Mouse (Mus musculus): Measurements from ENCODE around the gene Avil. TPM values are rescaled to one million over a fixed set of nuclear protein-coding genes. Genes with fewer than 3 reads are reported as not detected.
A peak's percentile ranks its signal among the peaks of the same experiment; 100 is the strongest.
"Not testable (repeated sequence)": the region's sequence is repeated elsewhere in the genome, so short reads cannot be mapped to it uniquely, and the experiment has no call there.

Avil gene
- polyA plus RNA-seq, 1 experiment from 2014 or later, result 0.07 TPM

- Histone ChIP-seq H3K4me1 (replicated peaks) (peaks cover 62% of the 10 kb centered on the region), H3K4me2 (no peak overlapping the region), H3K27me3 (peaks cover 61% of the 10 kb centered on the region), H3K9me3 (replicated peaks) (no peaks in the 10 kb centered on the region), H3K36me3 (replicated peaks) (peaks cover 18% of the 10 kb centered on the region), H3K9ac (no peak overlapping the region), H3K27ac (replicated peaks) (no peak overlapping the region), H3K4me3 (replicated peaks) (no peak overlapping the region)
- no peak for ATAC-seq (ENCODE audit: insufficient read depth)
- 54% methylated on average over 2 of the region's 2 CpGs for WGBS (ENCODE audit: insufficient replicate concordance)
These were observed 61.0 kb downstream of the Avil start for GRCm38 (mm10) chr10:127061513-127061912.

- H3K4me3 ChIP-seq (replicated peaks); H3K9me3 ChIP-seq (replicated peaks); H3K9ac ChIP-seq; H3K27ac ChIP-seq (replicated peaks); ATAC-seq (ENCODE audit: insufficient read depth); H3K4me2 ChIP-seq: not testable (repeated sequence)
- Histone ChIP-seq H3K4me1 (replicated peaks) (peaks cover 68% of the 10 kb centered on the region), H3K27me3 (peaks cover 57% of the 10 kb centered on the region), H3K36me3 (replicated peaks) (peaks cover 24% of the 10 kb centered on the region)
- 64% methylated on average over 4 of the region's 4 CpGs for WGBS (ENCODE audit: insufficient replicate concordance)
These were observed 61.6 kb downstream of the Avil start for GRCm38 (mm10) chr10:127062101-127062500.

- Histone ChIP-seq H3K27me3 (peaks cover 53% of the 10 kb centered on the region), H3K27ac (replicated peaks) (no peak overlapping the region), H3K9ac (no peak overlapping the region), H3K4me3 (replicated peaks) (peak overlapping the region; percentile 71; the same call in 1 of the 2 replicates), H3K4me1 (replicated peaks) (peaks cover 70% of the 10 kb centered on the region), H3K36me3 (replicated peaks) (peaks cover 28% of the 10 kb centered on the region), H3K4me2 (peak overlapping the region; percentile 94), H3K9me3 (replicated peaks) (no peaks in the 10 kb centered on the region)
- ATAC-seq (ENCODE audit: insufficient read depth), result no peak
- WGBS (ENCODE audit: insufficient replicate concordance), result 64% methylated on average over 5 of the region's 5 CpGs
These were observed 62.0 kb downstream of the Avil start for GRCm38 (mm10) chr10:127062503-127062902.

- under 1% methylated on average over 46 of the region's 46 CpGs for WGBS (ENCODE audit: insufficient replicate concordance)
- H3K4me1 ChIP-seq (replicated peaks), result peaks cover 79% of the 10 kb centered on the region
- peak within 1 kb of the TSS; percentile 73 for H3K27ac ChIP-seq (replicated peaks)
- ATAC-seq (ENCODE audit: insufficient read depth), result peak; percentile 86
- peak within 1 kb of the TSS; percentile 94 for H3K4me2 ChIP-seq
- H3K9me3 ChIP-seq (replicated peaks), result no peaks in the 10 kb centered on the region
- peaks cover 44% of the 10 kb centered on the region for H3K27me3 ChIP-seq
- H3K4me3 ChIP-seq (replicated peaks), result peak within 1 kb of the TSS; percentile 71
- peak within 1 kb of the TSS; percentile 73 for H3K9ac ChIP-seq
- peaks cover 37% of the 10 kb centered on the region for H3K36me3 ChIP-seq (replicated peaks)
These were observed 62.8 kb downstream of the Avil start, which contains the start of gene Cdk4 for GRCm38 (mm10) chr10:127063239-127063872. Gene Cdk4, plus strand, starts transcription at chr10:127063534.

- peaks cover 36% of the 10 kb centered on the region for H3K27me3 ChIP-seq
- no peaks in the 10 kb centered on the region for H3K9me3 ChIP-seq (replicated peaks)
- WGBS (ENCODE audit: insufficient replicate concordance), result 12% methylated on average over 37 of the region's 37 CpGs
- no peak for ATAC-seq (ENCODE audit: insufficient read depth)
- peaks cover 80% of the 10 kb centered on the region for H3K4me1 ChIP-seq (replicated peaks)
- peak overlapping the region; percentile 73 for H3K27ac ChIP-seq (replicated peaks)
- peak overlapping the region; percentile 73 for H3K9ac ChIP-seq
- H3K4me2 ChIP-seq, result peak overlapping the region; percentile 94
- peak overlapping the region; percentile 71 for H3K4me3 ChIP-seq (replicated peaks)
- peaks cover 37% of the 10 kb centered on the region for H3K36me3 ChIP-seq (replicated peaks)
These were observed 63.7 kb downstream of the Avil start for GRCm38 (mm10) chr10:127063913-127064870.

DNA sequence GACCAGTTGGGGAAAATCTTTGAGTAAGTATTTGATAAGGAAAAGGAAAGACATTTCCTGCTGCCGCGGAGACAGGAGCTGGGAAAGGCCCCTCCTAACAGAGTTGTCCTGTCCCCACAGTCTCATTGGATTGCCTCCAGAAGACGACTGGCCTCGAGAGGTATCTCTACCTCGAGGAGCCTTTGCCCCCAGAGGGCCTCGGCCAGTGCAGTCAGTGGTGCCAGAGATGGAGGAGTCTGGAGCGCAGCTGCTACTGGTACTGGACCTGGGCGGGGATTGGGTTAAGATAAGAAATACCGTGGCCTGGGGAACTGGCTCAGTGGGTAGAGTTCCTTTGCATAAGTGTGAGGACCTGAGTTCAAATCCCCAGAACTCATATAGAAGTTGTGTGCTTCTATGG is 65.5 kb downstream of the Avil start:
- 49% methylated on average over 9 of the region's 9 CpGs for WGBS (ENCODE audit: insufficient replicate concordance)
- peaks cover 18% of the 10 kb centered on the region for H3K27me3 ChIP-seq
- peaks cover 37% of the 10 kb centered on the region for H3K36me3 ChIP-seq (replicated peaks)
- no peak overlapping the region for H3K4me3 ChIP-seq (replicated peaks)
- ATAC-seq (ENCODE audit: insufficient read depth), result no peak
- 0 out of 2 replicates have a peak overlapping the region, but pooled peaks have one; percentile 25 for H3K27ac ChIP-seq (replicated peaks)
- H3K9me3 ChIP-seq (replicated peaks), result no peaks in the 10 kb centered on the region
- peak overlapping the region; percentile 11; the same call in 1 of the 2 replicates for H3K4me2 ChIP-seq
- H3K9ac ChIP-seq, result no peak overlapping the region
- H3K4me1 ChIP-seq (replicated peaks), result peaks cover 80% of the 10 kb centered on the region

DNA sequence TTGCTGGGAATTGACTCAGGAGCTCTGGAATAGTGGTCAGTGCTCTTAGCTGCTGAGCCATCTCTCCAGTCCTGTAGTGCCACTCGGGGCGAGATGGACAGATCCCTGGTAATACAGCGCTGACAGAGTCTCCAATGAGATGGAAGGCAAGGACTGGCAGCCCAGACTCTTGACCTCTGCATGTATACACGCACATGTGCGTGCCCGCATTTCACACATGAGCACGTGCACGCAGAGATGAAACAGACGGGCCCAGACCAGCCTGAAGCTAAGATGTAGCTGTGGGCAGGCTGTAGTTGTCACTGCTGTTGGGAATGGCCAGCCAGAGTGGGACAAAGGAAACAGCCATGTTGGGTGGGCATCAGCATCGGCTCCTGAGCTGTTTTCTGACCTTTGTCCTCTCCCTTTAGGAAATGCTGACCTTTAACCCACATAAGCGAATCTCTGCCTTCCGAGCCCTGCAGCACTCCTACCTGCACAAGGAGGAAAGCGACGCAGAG is 66.1 kb downstream of the Avil start:
- Histone ChIP-seq H3K27me3 (peaks cover 12% of the 10 kb centered on the region), H3K4me1 (replicated peaks) (peaks cover 86% of the 10 kb centered on the region), H3K4me2 (peak overlapping the region; percentile 17; the same call in 1 of the 2 replicates), H3K4me3 (replicated peaks) (no peak overlapping the region), H3K36me3 (replicated peaks) (peaks cover 37% of the 10 kb centered on the region), H3K9ac (no peak overlapping the region), H3K27ac (replicated peaks) (0 out of 2 replicates have a peak overlapping the region, but pooled peaks have one; percentile 0), H3K9me3 (replicated peaks) (no peaks in the 10 kb centered on the region)
- WGBS (ENCODE audit: insufficient replicate concordance), result 81% methylated on average over 14 of the region's 14 CpGs
- no peak for ATAC-seq (ENCODE audit: insufficient read depth)

- ATAC-seq (ENCODE audit: insufficient read depth), result no peak
- Histone ChIP-seq H3K4me3 (replicated peaks) (peak overlapping the region; percentile 67), H3K9ac (no peak overlapping the region), H3K4me1 (replicated peaks) (peaks cover 72% of the 10 kb centered on the region), H3K9me3 (replicated peaks) (no peaks in the 10 kb centered on the region), H3K27me3 (no peaks in the 10 kb centered on the region), H3K27ac (replicated peaks) (peak overlapping the region; percentile 66), H3K4me2 (peak overlapping the region; percentile 85), H3K36me3 (replicated peaks) (peaks cover 37% of the 10 kb centered on the region)
- WGBS (ENCODE audit: insufficient replicate concordance), result 41% methylated on average over 9 of the region's 9 CpGs
These were observed 68.0 kb downstream of the Avil start for GRCm38 (mm10) chr10:127068360-127069038.

GRCm38 (mm10) chr10:127069281-127070189 is 69.0 kb downstream of the Avil start:
- ATAC-seq (ENCODE audit: insufficient read depth), result peak; percentile 16; the same call in 1 of the 2 replicates
- Histone ChIP-seq H3K9ac (peak overlapping the region; percentile 60), H3K36me3 (replicated peaks) (peaks cover 37% of the 10 kb centered on the region), H3K4me2 (peak overlapping the region; percentile 85), H3K27ac (replicated peaks) (peak overlapping the region; percentile 66), H3K4me3 (replicated peaks) (peak overlapping the region; percentile 67), H3K9me3 (replicated peaks) (no peaks in the 10 kb centered on the region), H3K27me3 (no peaks in the 10 kb centered on the region), H3K4me1 (replicated peaks) (peaks cover 62% of the 10 kb centered on the region)
- WGBS (ENCODE audit: insufficient replicate concordance), result 6% methylated on average over 30 of the region's 30 CpGs
